In genomic region chr16:89520091-89520490, GRCm38 (mm10) we compare ENCODE assay signal across 18 mouse cellular contexts. TPM values are rescaled to one million over a fixed set of nuclear protein-coding genes. Genes with fewer than 3 reads are reported as not detected.
"Had no signal": no experiment of that assay in that cellular context is flagged by ENCODE, and none has a peak within 500 bp of the region (broad histone marks: within the 10 kb centered on the region; RNA-seq: fewer than 3 reads in every experiment).

No protein-coding gene starts in this region.

- H3K27ac ChIP-seq: kidney, postnatal 0 days; limb, embryonic 12.5 days; liver, embryonic 14.5 days; neural tube, embryonic 15.5 days; stomach, postnatal 0 days had no signal

- DNase-seq: kidney, postnatal 36 days; layer of hippocampus, adult 9-11 months; layer of hippocampus, postnatal 36 days; lung, adult 18-20 months; thymus, postnatal 4 days had no signal

- H3K36me3 ChIP-seq: limb, embryonic 12.5 days; neural tube, embryonic 15.5 days had no signal

- H3K4me1 ChIP-seq: limb, embryonic 12.5 days had no signal

- H3K4me2 ChIP-seq: limb, embryonic 12.5 days; neural tube, embryonic 15.5 days had no signal

- H3K9me3 ChIP-seq: limb, embryonic 12.5 days; neural tube, embryonic 15.5 days had no signal

- H3K27me3 ChIP-seq: limb, embryonic 12.5 days; neural tube, embryonic 15.5 days had no signal

- H3K4me3 ChIP-seq: limb, embryonic 12.5 days; myocyte; neural tube, embryonic 15.5 days had no signal

- H3K9ac ChIP-seq: limb, embryonic 12.5 days; liver, embryonic 14.5 days; neural tube, embryonic 15.5 days had no signal

RNA-seq across cellular contexts. Expression of gene Krtap7-1, which starts 12.0 kb away (rescaled TPM):
- total RNA-seq: layer of hippocampus, adult 18-20 months; layer of hippocampus, postnatal 36 days; left cerebral cortex, adult 8-10 months; left cerebral cortex, postnatal 25 days; liver, adult 2 months; megakaryocyte-erythroid progenitor cell, adult 5-6 weeks had no signal
- polyA plus RNA-seq: kidney, postnatal 0 days; limb, embryonic 12.5 days; liver, adult 2 months; liver, embryonic 14.5 days; lung, embryonic 16.5 days; myocyte; neural tube, embryonic 11.5 days; neural tube, embryonic 15.5 days; stomach, postnatal 0 days had no signal

RNA-seq across cellular contexts. Expression of gene Krtap8-1, which starts 32.3 kb away (rescaled TPM):
- total RNA-seq: layer of hippocampus, adult 18-20 months; layer of hippocampus, postnatal 36 days; left cerebral cortex, adult 8-10 months; left cerebral cortex, postnatal 25 days; liver, adult 2 months; megakaryocyte-erythroid progenitor cell, adult 5-6 weeks had no signal
- polyA plus RNA-seq: kidney, postnatal 0 days; limb, embryonic 12.5 days; liver, adult 2 months; liver, embryonic 14.5 days; lung, embryonic 16.5 days; myocyte; neural tube, embryonic 11.5 days; neural tube, embryonic 15.5 days; stomach, postnatal 0 days had no signal

RNA-seq across cellular contexts. Expression of gene Krtap11-1, which starts 50.9 kb away (rescaled TPM):
- total RNA-seq: layer of hippocampus, adult 18-20 months; layer of hippocampus, postnatal 36 days; left cerebral cortex, adult 8-10 months; left cerebral cortex, postnatal 25 days; liver, adult 2 months; megakaryocyte-erythroid progenitor cell, adult 5-6 weeks had no signal
- polyA plus RNA-seq: kidney, postnatal 0 days; limb, embryonic 12.5 days; liver, adult 2 months; liver, embryonic 14.5 days; lung, embryonic 16.5 days; myocyte; neural tube, embryonic 11.5 days; neural tube, embryonic 15.5 days; stomach, postnatal 0 days had no signal
